Mouse (Mus musculus) brain, adult 2 months (tissue): ENCODE results near the gene Rassf3.

Source experiments
- DNase-seq: peaks from one replicate; pipeline ENCODE4 v3.0.0; 2011; ENCODE audit warnings: low read depth, low spot score

The Rassf3 gene

GRCm38 (mm10) chr10:121489941-121490340, 13.8 kb upstream of the Rassf3 start:
- DNase-seq, result no peak

- DNase-seq, result peak; percentile 89
Observed at GRCm38 (mm10) chr10:121488623-121489299, 12.6 kb upstream of the Rassf3 start.

- DNase-seq, result no peak
Observed at GRCm38 (mm10) chr10:121487716-121488115, 11.6 kb upstream of the Rassf3 start.

- DNase-seq, result no peak
Observed at GRCm38 (mm10) chr10:121486350-121486749, 10.2 kb upstream of the Rassf3 start.

- no peak for DNase-seq
Observed at GRCm38 (mm10) chr10:121483364-121483763, 7.2 kb upstream of the Rassf3 start.

GRCm38 (mm10) chr10:121481141-121481540, 5.0 kb upstream of the Rassf3 start:
- DNase-seq, result no peak

- DNase-seq, result no peak
Observed at GRCm38 (mm10) chr10:121479987-121480386, 3.8 kb upstream of the Rassf3 start.

- DNase-seq, result no peak
Observed at GRCm38 (mm10) chr10:121477433-121477832, 1.3 kb upstream of the Rassf3 start.

- DNase-seq, result no peak
Observed at GRCm38 (mm10) chr10:121476968-121477337, 806 bp upstream of the Rassf3 start.

GRCm38 (mm10) chr10:121475672-121476146, 438 bp downstream of the Rassf3 start:
- DNase-seq, result no peak

GRCm38 (mm10) chr10:121475101-121475671, 961 bp downstream of the Rassf3 start:
- no peak for DNase-seq

- DNase-seq, result no peak
Observed at GRCm38 (mm10) chr10:121474288-121474687, 1.9 kb downstream of the Rassf3 start.

- no peak for DNase-seq
Observed at GRCm38 (mm10) chr10:121473723-121474215, 2.4 kb downstream of the Rassf3 start.

GRCm38 (mm10) chr10:121472593-121473217, 3.4 kb downstream of the Rassf3 start:
- peak; percentile 88 for DNase-seq

GRCm38 (mm10) chr10:121471570-121472197, 4.5 kb downstream of the Rassf3 start:
- peak; percentile 77 for DNase-seq

- DNase-seq, result no peak
Observed at GRCm38 (mm10) chr10:121469625-121470024, 6.5 kb downstream of the Rassf3 start.

- DNase-seq, result no peak
Observed at GRCm38 (mm10) chr10:121468985-121469384, 7.2 kb downstream of the Rassf3 start.

- DNase-seq, result no peak
Observed at GRCm38 (mm10) chr10:121468261-121468660, 7.9 kb downstream of the Rassf3 start.

GRCm38 (mm10) chr10:121467792-121468191, 8.4 kb downstream of the Rassf3 start:
- no peak for DNase-seq

GRCm38 (mm10) chr10:121467016-121467415, 9.1 kb downstream of the Rassf3 start:
- DNase-seq, result no peak

- DNase-seq, result no peak
Observed at GRCm38 (mm10) chr10:121465033-121465432, 11.1 kb downstream of the Rassf3 start.

- DNase-seq, result peak; percentile 28
Observed at GRCm38 (mm10) chr10:121462162-121462881, 13.8 kb downstream of the Rassf3 start.
